Mouse (Mus musculus) heart, adult 2 months (tissue): ENCODE results near the gene Hoxd3.

Source experiments
- CTCF ChIP-seq: fragments of 200-600 bp; IDR thresholded peaks from 2 replicates; pipeline ENCODE4 v1.8.1; 2022; ENCODE audit warnings: antibody characterized with exemption, mild to moderate bottlenecking, moderate library complexity
- EP300 ChIP-seq: fragments of 200-500 bp; IDR thresholded peaks from 2 replicates; pipeline ENCODE4 v1.6.1; 2011; ENCODE audit warnings: low read depth, low read length, control low read depth; ENCODE audit not compliant: insufficient read depth

DNA sequence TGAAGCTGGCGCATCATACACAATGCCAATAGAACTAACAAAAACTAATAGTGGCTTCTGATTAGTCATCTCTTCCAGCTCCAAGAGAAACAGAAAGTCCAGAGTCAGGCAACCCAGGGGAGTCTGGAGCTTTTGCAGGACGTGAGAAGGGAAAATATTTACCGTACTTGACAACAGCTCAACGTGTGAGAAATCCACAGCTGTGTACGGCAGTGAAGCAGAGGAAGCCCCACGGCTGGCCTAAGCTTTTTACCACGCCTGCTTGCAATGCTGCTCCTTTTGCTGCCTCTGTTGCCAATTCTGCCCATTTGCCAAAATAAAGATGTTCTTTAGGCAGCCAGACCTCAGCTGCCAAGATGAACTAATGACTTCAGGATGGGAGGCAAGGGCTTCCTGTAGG is 83.8 kb downstream of the Hoxd3 start:
- TF ChIP-seq EP300 (no peak), CTCF (no peak)
